Mouse (Mus musculus) liver, embryonic 12.5 days (tissue): ENCODE results near the gene Hgfac. TPM values are rescaled to one million over a fixed set of nuclear protein-coding genes. Genes with fewer than 3 reads are reported as not detected.

Experiments
- ATAC-seq: fragments of 200-750 bp; cut with Nextera tagmentation; 2 replicates; pipeline ENCODE4 v1.8.0; 2017; ENCODE audit warnings: moderate number of reproducible peaks, mild to moderate bottlenecking, moderate library complexity
- H3K27ac ChIP-seq: fragments of 300-500 bp; sonication (generic); 2 replicates; pipeline ENCODE4 v1.5.1; 2016; ENCODE audit warnings: mild to moderate bottlenecking
- H3K27me3 ChIP-seq: fragments of 300-500 bp; sonication (generic); replicated peaks from 2 replicates; pipeline ENCODE4 v1.6.1; 2016; ENCODE audit warnings: mild to moderate bottlenecking, moderate library complexity
- H3K36me3 ChIP-seq: fragments of 300-500 bp; sonication (generic); 2 replicates; pipeline ENCODE4 v1.6.1; 2016; ENCODE audit warnings: mild to moderate bottlenecking, moderate library complexity
- H3K4me1 ChIP-seq: fragments of 300-500 bp; sonication (generic); 2 replicates; pipeline ENCODE4 v1.6.1; 2016
- H3K4me2 ChIP-seq: fragments of 300-500 bp; sonication (generic); 2 replicates; pipeline ENCODE4 v1.6.1; 2016; ENCODE audit warnings: mild to moderate bottlenecking, moderate library complexity
- H3K4me3 ChIP-seq: fragments of 300-500 bp; sonication (generic); 2 replicates; pipeline ENCODE4 v1.5.1; 2016; ENCODE audit warnings: mild to moderate bottlenecking, moderate library complexity
- H3K9ac ChIP-seq: fragments of 300-500 bp; sonication (generic); 2 replicates; pipeline ENCODE4 v1.6.1; 2016; ENCODE audit warnings: mild to moderate bottlenecking, moderate library complexity
- H3K9me3 ChIP-seq: fragments of 300-500 bp; sonication (generic); replicated peaks from 2 replicates; pipeline ENCODE4 v1.6.1; 2016; ENCODE audit warnings: mild to moderate bottlenecking, moderate library complexity
- WGBS: fragments of 180-500 bp; shearing (Covaris S2); methylation state at CpG from one replicate; pipeline ENCODE4 v1.1.7; 2016; ENCODE audit not compliant: insufficient replicate concordance; 5-methylcytosine and 5-hydroxymethylcytosine counted together
- polyA plus RNA-seq: library from polyadenylated mRNA; unstranded; fragments of >200 nt; fragmentation: Nextera tagmentation; extraction: Ambion mirVana; gene quantifications from 2 replicates; pipeline ENCODE4 v1.2.1, GENCODE M21; 2016

Hgfac gene
- polyA plus RNA-seq, 1 experiment from 2014 or later, result 44.1 TPM

DNA sequence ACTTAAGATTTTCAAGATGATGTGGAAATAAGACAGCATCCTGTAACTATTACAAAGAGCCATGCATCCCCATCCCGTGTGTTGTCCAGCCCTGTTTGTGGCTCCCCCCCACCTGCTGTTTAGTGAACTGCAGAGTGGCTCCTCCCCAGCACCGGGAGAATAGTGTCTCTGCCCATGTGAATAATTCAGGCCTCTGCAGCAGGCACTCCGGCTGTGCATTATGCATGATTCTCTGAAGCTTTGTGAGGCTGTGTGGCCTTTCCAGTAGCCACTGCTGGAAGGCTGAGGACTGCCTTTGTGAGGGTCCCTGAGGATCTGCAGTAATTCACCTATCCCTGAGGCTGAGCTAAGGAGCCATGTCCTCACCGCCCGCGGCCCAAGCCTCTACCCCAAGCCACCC lies 27.3 kb upstream of the Hgfac start:
- Histone ChIP-seq H3K36me3 (peaks cover 81% of the 10 kb centered on the region), H3K27ac (no peak overlapping the region), H3K4me1 (peaks cover 24% of the 10 kb centered on the region), H3K4me3 (no peak overlapping the region), H3K4me2 (no peak overlapping the region), H3K9me3 (no peaks in the 10 kb centered on the region), H3K9ac (no peak overlapping the region), H3K27me3 (no peaks in the 10 kb centered on the region)
- no peak for ATAC-seq
- 84% methylated on average over 6 of the region's 6 CpGs for WGBS

DNA sequence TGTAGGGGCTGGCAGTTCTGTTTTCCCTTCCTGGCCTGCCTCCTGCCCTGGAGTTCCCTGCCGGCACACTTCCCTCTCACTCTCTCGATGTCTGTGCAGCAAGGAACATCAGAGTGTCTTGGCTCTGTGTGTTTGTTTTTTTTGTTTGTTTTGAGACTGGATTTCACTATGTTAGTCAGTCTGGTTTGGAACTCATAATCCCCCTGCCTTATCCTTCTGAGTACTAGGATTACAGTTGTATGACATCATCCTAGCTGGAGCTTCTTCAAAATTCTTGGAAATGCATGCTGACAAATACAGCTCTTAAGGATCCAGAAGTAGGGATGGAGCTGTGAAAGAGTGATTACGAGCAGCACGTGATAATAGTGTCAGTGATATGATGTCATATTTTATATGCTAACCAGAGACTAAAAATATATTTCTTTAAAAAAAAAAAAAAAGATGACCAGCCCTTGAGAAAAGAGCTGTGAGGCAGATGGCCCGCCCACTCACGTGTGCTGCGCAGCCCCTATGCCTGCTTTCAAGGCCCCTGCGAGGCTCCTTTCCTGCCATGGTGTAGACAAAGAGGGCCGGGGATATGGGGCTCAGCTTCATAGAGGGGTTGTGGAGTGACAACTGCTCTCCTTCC lies 21.5 kb upstream of the Hgfac start:
- Histone ChIP-seq H3K36me3 (peaks cover 92% of the 10 kb centered on the region), H3K27ac (no peak overlapping the region), H3K4me1 (no peaks in the 10 kb centered on the region), H3K9ac (no peak overlapping the region), H3K9me3 (no peaks in the 10 kb centered on the region), H3K4me3 (no peak overlapping the region), H3K4me2 (no peak overlapping the region), H3K27me3 (no peaks in the 10 kb centered on the region)
- 79% methylated on average over 9 of the region's 9 CpGs for WGBS
- ATAC-seq, result no peak

DNA sequence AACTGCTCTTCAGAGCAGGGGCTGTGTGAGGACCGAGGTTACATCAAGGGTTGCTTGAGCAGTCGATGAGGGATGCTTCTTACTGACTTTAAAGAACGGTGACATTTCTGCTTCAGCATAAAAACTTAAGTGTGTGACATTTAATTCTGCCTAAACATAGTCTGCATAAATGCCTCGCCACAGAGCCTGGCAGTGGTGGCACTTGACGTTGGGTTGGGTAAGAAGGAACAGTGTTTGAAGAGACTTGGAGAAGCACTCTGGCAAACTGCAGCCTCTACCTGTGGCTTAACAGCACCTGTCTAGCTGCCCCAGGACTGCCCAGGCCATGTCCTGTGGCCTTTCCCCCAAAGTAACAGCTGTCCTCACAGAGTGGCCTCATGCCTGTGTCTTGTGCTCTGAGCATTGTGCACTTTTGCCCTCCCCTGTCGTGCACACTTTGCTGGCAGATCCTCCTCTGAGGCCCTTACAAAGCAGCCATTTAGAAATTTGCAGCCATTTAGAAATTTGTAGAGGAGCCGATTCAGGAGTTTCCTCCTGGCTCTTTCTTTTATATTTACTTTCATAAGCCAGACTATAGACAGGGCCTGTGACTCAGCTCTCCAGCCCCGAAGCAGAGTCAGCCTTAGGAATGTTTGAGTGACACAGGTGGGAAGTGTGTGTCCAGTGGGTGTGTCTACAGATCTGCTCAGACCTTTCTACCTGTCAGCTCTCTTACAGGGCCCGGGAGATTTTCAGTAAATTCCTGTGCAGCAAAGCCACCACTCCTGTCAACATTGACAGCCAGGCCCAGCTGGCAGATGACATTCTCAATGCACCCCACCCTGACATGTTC lies 20.7 kb upstream of the Hgfac start:
- Histone ChIP-seq H3K4me2 (no peak overlapping the region), H3K27me3 (no peaks in the 10 kb centered on the region), H3K4me1 (no peaks in the 10 kb centered on the region), H3K36me3 (peaks cover 94% of the 10 kb centered on the region), H3K9ac (no peak overlapping the region), H3K4me3 (no peak overlapping the region), H3K27ac (no peak overlapping the region), H3K9me3 (no peaks in the 10 kb centered on the region)
- no peak for ATAC-seq
- WGBS, result 78% methylated on average over 9 of the region's 9 CpGs

DNA sequence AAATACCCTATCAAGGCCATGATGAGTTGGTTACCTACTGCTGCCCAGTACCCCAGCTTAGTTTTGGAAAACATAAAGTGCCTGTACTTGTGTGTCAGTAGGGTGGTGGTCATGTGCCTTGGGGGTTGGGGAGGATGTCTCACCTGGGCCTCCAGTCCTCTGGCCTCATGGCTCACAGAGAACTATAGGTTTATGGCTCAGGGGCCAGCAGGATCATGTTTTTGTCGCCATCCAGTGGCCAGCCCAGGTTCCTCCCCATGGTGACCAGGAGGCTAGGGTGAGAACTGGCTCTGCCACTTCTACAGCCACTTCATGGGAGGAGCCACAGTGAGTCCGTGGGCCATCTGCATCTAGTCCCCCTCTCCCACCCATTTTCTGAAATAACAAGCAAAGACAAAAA lies 16.3 kb upstream of the Hgfac start:
- ATAC-seq, result peak; percentile 50
- Histone ChIP-seq H3K36me3 (peaks cover 100% of the 10 kb centered on the region), H3K4me3 (no peak overlapping the region), H3K4me1 (peaks cover 7% of the 10 kb centered on the region; the same call in 1 of the 2 replicates), H3K9ac (no peak overlapping the region), H3K27ac (no peak overlapping the region), H3K9me3 (no peaks in the 10 kb centered on the region), H3K27me3 (no peaks in the 10 kb centered on the region), H3K4me2 (no peak overlapping the region)
- WGBS, result 19% methylated on average over 2 of the region's 2 CpGs

DNA sequence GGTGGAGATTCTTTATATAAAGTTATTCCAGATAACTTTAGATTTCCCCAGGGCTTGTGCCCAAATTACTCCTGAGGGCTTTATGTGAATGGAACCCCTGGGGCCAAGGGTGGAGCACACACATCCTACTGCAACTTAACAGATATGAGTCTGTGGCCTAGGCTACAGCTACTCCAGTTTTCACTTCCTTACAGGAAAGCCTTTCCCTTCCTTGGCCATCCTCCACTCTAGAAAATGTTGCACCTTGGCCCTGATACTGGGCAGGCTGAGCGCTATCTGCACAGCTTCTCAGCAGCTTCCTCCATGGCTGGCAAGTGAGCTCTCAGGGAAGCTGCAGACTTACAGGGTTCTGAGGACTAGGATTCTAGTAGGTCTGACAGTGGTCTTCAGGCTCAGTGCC lies 12.0 kb upstream of the Hgfac start:
- no peak overlapping the region for H3K4me2 ChIP-seq
- H3K4me1 ChIP-seq, result peaks cover 35% of the 10 kb centered on the region
- H3K27ac ChIP-seq, result no peak overlapping the region
- no peak overlapping the region for H3K9ac ChIP-seq
- no peaks in the 10 kb centered on the region for H3K27me3 ChIP-seq
- H3K9me3 ChIP-seq, result no peaks in the 10 kb centered on the region
- H3K4me3 ChIP-seq, result no peak overlapping the region
- WGBS, result 71% methylated on average over 1 of the region's 1 CpGs
- peaks cover 99% of the 10 kb centered on the region for H3K36me3 ChIP-seq
- ATAC-seq, result no peak

DNA sequence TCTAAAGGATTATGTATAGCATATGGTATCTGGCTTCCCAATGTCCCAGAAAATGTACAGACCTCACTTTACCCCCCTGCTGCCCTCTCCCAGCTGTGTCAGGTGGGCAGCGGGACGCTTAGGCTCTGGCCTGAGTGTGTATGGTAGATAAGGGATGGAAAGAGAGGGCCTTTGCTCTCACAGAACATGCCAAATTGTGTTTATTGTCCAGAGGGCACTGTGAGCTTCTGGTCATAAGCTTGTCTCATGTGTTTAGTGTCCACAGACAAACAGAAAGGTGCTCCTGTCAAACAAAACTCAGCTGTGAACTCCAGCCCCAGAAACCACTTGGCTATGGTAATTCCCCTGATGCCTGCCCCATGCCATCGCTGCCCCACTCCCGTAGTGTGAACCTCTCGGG lies 11.6 kb upstream of the Hgfac start:
- Histone ChIP-seq H3K4me3 (no peak overlapping the region), H3K4me1 (peaks cover 39% of the 10 kb centered on the region), H3K9ac (no peak overlapping the region), H3K4me2 (no peak overlapping the region), H3K9me3 (no peaks in the 10 kb centered on the region), H3K27ac (no peak overlapping the region), H3K27me3 (no peaks in the 10 kb centered on the region), H3K36me3 (peaks cover 99% of the 10 kb centered on the region)
- no peak for ATAC-seq
- WGBS, result 87% methylated on average over 5 of the region's 5 CpGs

DNA sequence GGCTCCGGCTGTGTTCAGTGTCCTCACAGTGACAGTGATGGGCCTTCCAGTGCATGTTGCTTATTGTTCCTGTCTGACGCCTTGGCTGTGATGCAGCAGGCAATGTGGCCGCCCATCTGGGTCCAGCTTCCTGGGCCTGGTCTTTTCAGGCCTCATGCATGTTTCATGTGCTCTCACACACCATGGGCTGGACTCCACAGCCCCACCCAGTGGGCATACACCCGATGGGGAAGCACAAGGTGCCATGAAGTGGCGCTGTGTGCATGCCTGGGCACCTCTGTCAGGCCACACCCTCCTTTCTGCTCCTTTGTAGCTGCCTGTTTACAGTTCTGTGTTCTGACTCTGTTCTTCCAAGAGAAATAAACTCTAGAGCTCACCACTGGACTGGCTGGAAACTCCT lies 8.2 kb upstream of the Hgfac start:
- Histone ChIP-seq H3K4me1 (peaks cover 69% of the 10 kb centered on the region), H3K4me3 (no peak overlapping the region), H3K36me3 (peaks cover 72% of the 10 kb centered on the region), H3K9ac (no peak overlapping the region), H3K9me3 (no peaks in the 10 kb centered on the region), H3K27me3 (no peaks in the 10 kb centered on the region), H3K4me2 (no peak overlapping the region), H3K27ac (no peak overlapping the region)
- ATAC-seq, result no peak
- 73% methylated on average over 5 of the region's 5 CpGs for WGBS

DNA sequence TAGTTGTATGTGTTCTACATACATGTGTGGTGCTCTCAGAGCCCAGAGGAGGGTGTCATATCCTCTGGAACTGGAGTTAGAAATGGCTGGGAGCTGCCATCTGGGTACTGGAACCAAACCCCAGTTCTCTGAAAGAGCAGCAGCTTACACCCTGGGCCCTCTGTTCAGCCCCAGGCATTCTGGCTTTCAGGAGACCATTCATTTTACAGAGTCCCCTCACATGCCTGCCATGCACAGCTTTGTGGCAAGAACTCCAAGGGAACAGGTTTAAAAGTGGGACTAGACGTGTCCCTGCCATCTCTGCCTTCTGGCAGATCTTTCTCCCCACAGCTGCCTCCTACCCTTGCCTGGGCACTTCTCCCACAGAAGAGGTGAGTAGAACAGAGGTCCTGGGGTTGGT lies 7.7 kb upstream of the Hgfac start:
- Histone ChIP-seq H3K9ac (no peak overlapping the region), H3K36me3 (peaks cover 66% of the 10 kb centered on the region), H3K27me3 (no peaks in the 10 kb centered on the region), H3K4me3 (no peak overlapping the region), H3K4me1 (peaks cover 68% of the 10 kb centered on the region), H3K27ac (peak overlapping the region; percentile 32; the same call in 1 of the 2 replicates), H3K4me2 (no peak overlapping the region), H3K9me3 (no peaks in the 10 kb centered on the region)
- no peak for ATAC-seq
- 56% methylated on average over 1 of the region's 1 CpGs for WGBS

DNA sequence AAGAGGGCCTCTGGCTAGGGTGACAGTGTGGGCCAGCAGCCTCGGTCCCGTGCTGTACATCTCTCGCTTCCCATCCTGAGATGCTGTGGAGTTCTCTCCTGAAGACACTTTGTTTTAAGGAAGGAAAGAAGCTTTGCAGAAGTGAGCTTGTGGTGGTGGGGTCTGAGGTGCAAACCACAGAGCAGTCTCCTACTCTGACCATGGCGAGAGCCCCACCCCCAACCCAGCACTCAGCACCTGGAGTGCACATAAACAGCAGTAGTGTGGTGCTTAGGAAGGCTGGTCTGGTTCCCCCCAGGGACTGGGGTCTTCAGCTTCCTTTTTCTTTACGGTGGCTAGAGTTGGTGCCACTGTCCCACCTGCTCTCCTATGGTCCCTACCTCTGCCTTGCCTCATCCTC lies 6.2 kb upstream of the Hgfac start:
- WGBS, result 30% methylated on average over 5 of the region's 5 CpGs
- H3K27ac ChIP-seq, result peak overlapping the region; percentile 75
- 0 out of 2 replicates have a peak overlapping the region, but pooled peaks have one; percentile 5 for H3K4me2 ChIP-seq
- no peak overlapping the region for H3K4me3 ChIP-seq
- H3K9me3 ChIP-seq, result no peaks in the 10 kb centered on the region
- H3K9ac ChIP-seq, result peak overlapping the region; percentile 19; the same call in 1 of the 2 replicates
- H3K4me1 ChIP-seq, result peaks cover 64% of the 10 kb centered on the region
- H3K27me3 ChIP-seq, result no peaks in the 10 kb centered on the region
- ATAC-seq, result no peak
- peaks cover 51% of the 10 kb centered on the region for H3K36me3 ChIP-seq

DNA sequence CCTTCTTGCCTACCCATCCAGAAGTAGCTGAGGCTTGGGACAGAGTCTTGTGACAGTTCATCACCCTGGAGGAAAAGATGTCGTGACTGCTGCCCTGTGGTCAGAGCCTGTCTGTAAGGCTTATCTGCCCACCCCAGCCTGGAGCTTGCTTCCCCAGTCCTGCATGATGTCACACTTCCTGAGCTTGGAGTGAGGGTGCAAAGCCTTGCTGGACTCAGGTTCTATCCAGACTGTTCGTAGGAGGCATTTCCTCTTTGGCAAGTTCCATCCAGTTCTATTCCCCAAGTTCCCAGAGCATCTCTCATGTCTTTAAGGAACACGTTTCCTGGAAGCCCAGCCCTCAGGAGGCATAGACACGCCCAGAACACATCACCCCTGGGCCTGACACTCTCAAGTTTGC lies 5.5 kb upstream of the Hgfac start:
- peak overlapping the region; percentile 75 for H3K27ac ChIP-seq
- no peaks in the 10 kb centered on the region for H3K27me3 ChIP-seq
- H3K36me3 ChIP-seq, result peaks cover 44% of the 10 kb centered on the region
- peak overlapping the region; percentile 19; the same call in 1 of the 2 replicates for H3K9ac ChIP-seq
- peak; percentile 76 for ATAC-seq
- peaks cover 70% of the 10 kb centered on the region for H3K4me1 ChIP-seq
- no peak overlapping the region for H3K4me3 ChIP-seq
- 20% methylated on average over 4 of the region's 4 CpGs for WGBS
- H3K4me2 ChIP-seq, result 0 out of 2 replicates have a peak overlapping the region, but pooled peaks have one; percentile 5
- H3K9me3 ChIP-seq, result no peaks in the 10 kb centered on the region

DNA sequence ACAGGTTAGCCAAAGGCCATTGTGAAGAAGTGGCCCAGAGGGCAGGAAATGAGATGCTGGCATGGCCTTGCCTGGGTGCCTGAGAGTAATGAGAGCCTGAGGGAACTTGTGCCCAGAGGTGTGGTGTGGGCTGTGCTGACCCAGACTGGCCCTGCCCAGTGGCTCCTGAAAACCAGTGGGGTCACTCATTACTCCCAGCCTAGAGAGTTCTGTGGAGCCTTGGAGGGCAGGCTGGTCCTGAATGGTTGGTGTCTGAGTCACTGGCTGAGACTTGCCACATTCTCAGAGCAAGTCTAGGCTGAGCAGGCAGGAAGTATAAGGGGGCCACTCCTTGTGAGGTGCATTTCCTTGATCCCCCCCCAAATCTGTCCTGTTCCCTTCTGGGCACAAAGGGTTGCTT lies 3.9 kb upstream of the Hgfac start:
- Histone ChIP-seq H3K4me2 (no peak overlapping the region), H3K27me3 (no peaks in the 10 kb centered on the region), H3K4me1 (peaks cover 78% of the 10 kb centered on the region), H3K27ac (no peak overlapping the region), H3K4me3 (no peak overlapping the region), H3K9ac (no peak overlapping the region), H3K9me3 (no peaks in the 10 kb centered on the region), H3K36me3 (peaks cover 28% of the 10 kb centered on the region)
- no peak for ATAC-seq

DNA sequence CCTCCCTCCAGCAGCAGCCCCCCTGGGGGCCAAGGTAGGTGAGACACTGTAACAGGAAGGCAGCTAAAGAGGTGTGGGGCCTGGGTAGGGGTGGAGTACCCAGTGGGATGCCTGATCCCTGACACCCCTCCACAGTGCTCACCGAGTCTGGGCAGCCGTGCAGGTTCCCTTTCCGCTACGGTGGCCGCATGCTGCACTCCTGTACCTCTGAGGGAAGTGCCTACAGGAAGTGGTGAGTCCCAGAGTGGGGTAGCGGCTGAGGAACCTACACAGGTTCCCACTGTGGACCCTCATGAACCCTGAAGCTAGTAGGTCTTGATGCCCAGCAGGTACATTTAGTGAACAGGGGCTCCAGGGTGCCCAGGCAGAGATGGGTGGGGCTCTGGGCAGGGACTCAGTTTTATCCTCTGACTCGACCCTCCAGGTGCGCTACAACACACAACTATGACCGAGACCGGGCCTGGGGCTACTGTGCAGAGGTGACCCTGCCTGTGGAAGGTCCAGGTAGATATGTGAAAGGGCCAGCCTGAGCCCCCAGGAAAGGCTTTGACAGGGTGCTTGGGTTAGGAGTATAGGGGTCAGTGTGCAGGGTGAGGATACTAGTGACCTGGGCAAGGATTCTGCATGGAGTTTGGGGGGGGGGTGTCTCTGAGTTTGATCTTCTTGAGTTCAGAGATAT lies 1.3 kb downstream of the Hgfac start:
- Histone ChIP-seq H3K4me1 (peaks cover 34% of the 10 kb centered on the region), H3K36me3 (no peaks in the 10 kb centered on the region), H3K4me3 (peak overlapping the region; percentile 29; the same call in 1 of the 2 replicates), H3K9me3 (no peaks in the 10 kb centered on the region), H3K9ac (0 out of 2 replicates have a peak overlapping the region, but pooled peaks have one; percentile 35), H3K4me2 (peak overlapping the region; percentile 44), H3K27me3 (no peaks in the 10 kb centered on the region; the same call in 1 of the 2 replicates), H3K27ac (0 out of 2 replicates have a peak overlapping the region, but pooled peaks have one; percentile 76)
- WGBS, result 35% methylated on average over 10 of the region's 10 CpGs
- ATAC-seq, result peak; percentile 4; the same call in 1 of the 2 replicates
